Mouse (Mus musculus) lung, embryonic 14.5 days (tissue): ENCODE measurements around the gene Cenpf. TPM values are rescaled to one million over a fixed set of nuclear protein-coding genes. Genes with fewer than 3 reads are reported as not detected.
A peak's percentile ranks its signal among the peaks of the same experiment; 100 is the strongest.

Experiments
- ATAC-seq: fragments of 200-750 bp; cut with Nextera tagmentation; 2 replicates; pipeline ENCODE4 v1.8.0; 2017; ENCODE audit warnings: mild to moderate bottlenecking, moderate TSS enrichment, moderate library complexity; ENCODE audit not compliant: insufficient read depth
- DNase-seq: peaks from one replicate; pipeline ENCODE4 v3.0.0-alpha.2; 2015
- H3K27ac ChIP-seq: fragments of 300-500 bp; sonication (generic); 2 replicates; pipeline ENCODE4 v1.5.1; 2014; ENCODE audit warnings: low read depth, mild to moderate bottlenecking, moderate library complexity
- H3K27me3 ChIP-seq: fragments of 300-500 bp; sonication (generic); 2 replicates; pipeline ENCODE4 v1.6.1; 2014; ENCODE audit warnings: low read length, control low read depth; ENCODE audit not compliant: insufficient read depth
- H3K36me3 ChIP-seq: fragments of 300-500 bp; sonication (generic); 2 replicates; pipeline ENCODE4 v1.6.1; 2014; ENCODE audit warnings: control low read depth; ENCODE audit not compliant: insufficient read depth
- H3K4me1 ChIP-seq: fragments of 300-500 bp; sonication (generic); 2 replicates; pipeline ENCODE4 v1.6.1; 2014; ENCODE audit warnings: antibody characterized with exemption, control low read depth; ENCODE audit not compliant: insufficient read depth
- H3K4me2 ChIP-seq: fragments of 300-500 bp; sonication (generic); 2 replicates; pipeline ENCODE4 v1.6.1; 2014; ENCODE audit warnings: mild to moderate bottlenecking
- H3K4me3 ChIP-seq: fragments of 300-500 bp; sonication (generic); 2 replicates; pipeline ENCODE4 v1.5.1; 2014; ENCODE audit warnings: low read depth, low read length
- H3K9ac ChIP-seq: fragments of 300-500 bp; sonication (generic); 2 replicates; pipeline ENCODE4 v1.6.1; 2014
- H3K9me3 ChIP-seq: fragments of 300-500 bp; sonication (generic); 2 replicates; pipeline ENCODE4 v1.6.1; 2016; ENCODE audit warnings: low read depth, low read length, control low read depth
- CTCF ChIP-seq: IDR thresholded peaks from 2 replicates; pipeline ENCODE4 v1.5.1; 2016; ENCODE audit warnings: antibody characterized with exemption, low read depth
- WGBS: fragments of 180-500 bp; shearing (Covaris S2); extraction: QIAGEN DNeasy Blood & Tissue Kit; methylation state at CpG from one replicate; pipeline ENCODE4 v1.1.7; 2014; 5-methylcytosine and 5-hydroxymethylcytosine counted together
- polyA plus RNA-seq: library from polyadenylated mRNA; unstranded; fragments of >200 nt; fragmentation: Nextera tagmentation; extraction: Ambion mirVana; gene quantifications from 2 replicates; pipeline ENCODE4 v1.2.1, GENCODE M21; 2014

Gene Cenpf
- polyA plus RNA-seq, 1 experiment from 2014 or later = 103 TPM

DNA sequence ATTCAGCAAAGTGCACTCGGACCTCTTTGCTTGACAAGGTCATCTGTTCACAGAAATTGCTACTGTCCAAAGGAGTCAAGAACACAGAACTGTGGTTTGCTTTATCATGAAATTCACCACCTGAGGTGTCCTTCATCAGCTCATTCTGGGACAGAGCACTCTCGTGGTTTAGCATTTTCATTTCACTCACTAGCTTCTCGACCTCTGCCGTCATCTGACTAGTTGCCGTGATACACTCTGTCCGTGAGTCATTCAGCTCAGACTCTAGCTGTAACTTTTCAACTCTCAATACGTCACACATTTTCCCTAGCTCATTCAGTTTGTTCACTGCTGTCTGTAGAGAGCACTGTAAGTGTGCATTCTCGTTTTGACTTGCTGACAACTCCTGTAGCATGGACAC, 30.5 kb downstream of the Cenpf start:
- Histone ChIP-seq H3K9ac (no peak overlapping the region), H3K36me3 (peaks cover 75% of the 10 kb centered on the region), H3K9me3 (no peaks in the 10 kb centered on the region), H3K27ac (no peak overlapping the region), H3K27me3 (no peaks in the 10 kb centered on the region), H3K4me3 (no peak overlapping the region), H3K4me2 (no peak overlapping the region), H3K4me1 (no peaks in the 10 kb centered on the region)
- no peak for TF ChIP-seq CTCF
- 83% methylated on average over 8 of the region's 8 CpGs for WGBS
- no peak for DNase-seq
- ATAC-seq = no peak

DNA sequence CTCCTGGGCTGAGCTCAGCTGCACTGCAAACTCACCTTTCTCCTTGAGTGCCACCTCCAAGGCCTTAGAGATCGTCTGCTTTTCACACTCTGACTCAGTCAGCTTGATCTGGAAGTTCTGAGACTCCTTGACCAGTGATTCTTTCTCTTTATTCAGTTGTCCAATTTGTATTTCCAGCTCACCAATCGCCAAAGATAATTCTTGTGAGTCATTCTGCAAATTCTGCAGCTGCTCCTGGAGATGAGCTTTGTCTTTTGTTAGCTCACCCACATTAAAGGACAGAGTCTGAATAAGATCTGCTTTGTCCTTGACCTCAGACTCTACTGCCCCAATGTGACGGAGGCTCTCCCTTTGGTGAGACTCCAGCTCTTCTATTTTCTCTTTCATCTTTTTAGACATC, 34.1 kb downstream of the Cenpf start:
- no peak for TF ChIP-seq CTCF
- DNase-seq (no peak), ATAC-seq (no peak)
- WGBS = 83% methylated on average over 3 of the region's 3 CpGs
- H3K27me3 ChIP-seq = no peaks in the 10 kb centered on the region
- no peak overlapping the region for H3K9ac ChIP-seq
- peaks cover 86% of the 10 kb centered on the region for H3K36me3 ChIP-seq
- H3K4me2 ChIP-seq = no peak overlapping the region
- no peak overlapping the region for H3K27ac ChIP-seq
- no peaks in the 10 kb centered on the region for H3K4me1 ChIP-seq
- no peaks in the 10 kb centered on the region for H3K9me3 ChIP-seq
- H3K4me3 ChIP-seq = no peak overlapping the region

DNA sequence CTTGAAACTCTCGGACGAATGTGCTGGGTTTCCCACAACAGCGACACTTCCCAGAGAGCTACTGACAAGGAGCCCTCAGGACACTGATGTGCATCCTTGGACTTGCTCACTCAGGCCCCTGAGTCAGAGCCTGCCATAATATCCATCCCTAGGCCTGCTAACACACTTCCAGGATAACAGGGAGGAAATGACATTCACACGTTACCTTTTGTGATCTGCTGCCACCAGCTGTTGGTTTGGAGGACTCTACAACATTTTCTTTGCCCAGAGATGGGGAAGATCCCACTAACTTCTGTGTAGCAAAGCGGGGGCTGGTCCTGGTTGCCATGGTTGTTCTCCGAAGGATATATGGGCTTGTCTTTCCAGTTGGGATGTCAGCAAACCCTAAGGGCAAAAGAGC, 41.3 kb downstream of the Cenpf start:
- 84% methylated on average over 6 of the region's 6 CpGs for WGBS
- no peak overlapping the region for H3K4me3 ChIP-seq
- no peak overlapping the region for H3K9ac ChIP-seq
- H3K36me3 ChIP-seq = peaks cover 93% of the 10 kb centered on the region
- ATAC-seq (no peak), DNase-seq (peak; percentile 44)
- no peaks in the 10 kb centered on the region for H3K9me3 ChIP-seq
- TF ChIP-seq CTCF = peak; percentile 29; the same call in 1 of the 2 replicates
- no peak overlapping the region for H3K4me2 ChIP-seq
- H3K27me3 ChIP-seq = no peaks in the 10 kb centered on the region
- H3K27ac ChIP-seq = no peak overlapping the region
- H3K4me1 ChIP-seq = no peaks in the 10 kb centered on the region

DNA sequence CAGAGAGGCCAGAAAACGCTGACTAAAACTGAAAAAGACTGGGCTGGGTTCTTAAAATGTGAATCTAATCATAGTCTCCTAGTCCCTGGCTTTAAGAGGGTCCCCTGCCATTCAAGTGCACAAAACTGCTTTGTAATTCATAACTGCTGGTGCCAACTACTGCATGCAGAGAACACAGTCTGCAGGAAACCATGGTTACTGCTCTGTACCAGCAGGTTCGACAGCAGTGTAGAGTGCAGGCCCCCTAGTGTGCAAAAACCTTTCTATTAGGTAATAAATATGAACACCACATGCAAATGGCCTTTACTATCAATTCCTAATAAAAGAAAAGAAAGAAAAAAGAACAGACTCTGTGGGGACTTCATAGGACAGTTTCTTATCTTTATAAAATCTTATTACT, 42.5 kb downstream of the Cenpf start:
- no peak for DNase-seq

DNA sequence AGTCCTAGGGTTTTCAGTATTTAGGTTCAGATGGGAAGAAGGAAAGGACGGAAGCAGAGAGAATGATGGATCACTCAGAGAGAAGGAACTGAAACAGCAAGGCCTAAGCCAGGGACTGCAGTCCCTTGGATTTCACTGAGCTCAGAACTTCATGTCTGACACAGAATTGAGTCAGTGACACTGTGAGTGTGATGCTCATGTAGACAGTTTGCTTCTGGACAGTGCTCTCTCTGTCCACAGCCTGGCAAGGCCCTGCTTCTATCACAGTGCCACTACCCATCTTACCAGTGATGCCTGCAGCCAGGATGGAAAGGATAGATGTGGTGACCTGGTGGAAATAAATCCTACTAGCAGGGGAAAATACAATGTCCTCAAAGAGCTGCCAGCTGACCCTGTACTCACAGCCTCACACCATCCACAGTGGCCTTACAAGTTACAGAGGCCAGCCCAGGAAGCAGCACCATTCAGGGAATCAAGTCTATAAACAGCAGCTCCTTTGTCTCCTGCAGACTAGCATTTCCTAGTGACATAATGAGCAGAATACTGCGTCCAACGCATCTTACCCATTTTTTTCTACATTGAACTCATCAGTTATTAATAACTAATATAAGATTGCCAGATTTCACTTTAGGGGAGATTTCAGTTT, 43.1 kb downstream of the Cenpf start:
- no peak for DNase-seq
- TF ChIP-seq CTCF = no peak
- WGBS = 88% methylated on average over 3 of the region's 3 CpGs
- H3K4me1 ChIP-seq = no peaks in the 10 kb centered on the region
- H3K36me3 ChIP-seq = peaks cover 89% of the 10 kb centered on the region
- H3K9me3 ChIP-seq = no peaks in the 10 kb centered on the region
- ATAC-seq = no peak
- H3K4me3 ChIP-seq = no peak overlapping the region
- no peak overlapping the region for H3K4me2 ChIP-seq
- H3K27me3 ChIP-seq = no peaks in the 10 kb centered on the region
- H3K27ac ChIP-seq = no peak overlapping the region
- H3K9ac ChIP-seq = no peak overlapping the region

More for the DNA sequence above, 42.5 kb downstream of the Cenpf start:
- 80% methylated on average over 2 of the region's 2 CpGs for WGBS
- no peaks in the 10 kb centered on the region for H3K27me3 ChIP-seq
- ATAC-seq = no peak
- no peaks in the 10 kb centered on the region for H3K4me1 ChIP-seq
- H3K36me3 ChIP-seq = peaks cover 93% of the 10 kb centered on the region
- no peak overlapping the region for H3K9ac ChIP-seq
- H3K4me3 ChIP-seq = no peak overlapping the region
- H3K9me3 ChIP-seq = no peaks in the 10 kb centered on the region
- no peak for TF ChIP-seq CTCF
- H3K4me2 ChIP-seq = no peak overlapping the region
- no peak overlapping the region for H3K27ac ChIP-seq

DNA sequence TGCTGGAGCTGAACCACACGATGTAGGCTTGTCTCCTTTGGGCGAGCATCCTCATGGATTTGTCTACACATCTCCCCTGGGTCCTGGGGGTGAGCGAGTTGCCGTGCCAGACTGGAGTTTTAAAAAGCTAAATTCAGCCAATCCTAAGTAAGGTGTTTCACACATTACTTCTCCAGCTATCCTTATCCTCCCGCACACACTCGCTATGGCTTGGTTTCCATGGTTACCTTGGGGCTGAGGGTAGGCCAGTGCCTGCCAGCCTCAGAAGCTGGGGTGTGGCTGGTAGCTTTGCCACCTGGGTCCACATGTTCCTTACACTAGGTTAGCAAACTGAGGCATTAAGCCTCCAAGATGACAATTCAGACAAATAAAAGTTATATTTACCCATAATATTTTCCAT, 48.3 kb downstream of the Cenpf start:
- WGBS = 73% methylated on average over 6 of the region's 6 CpGs
- no peak overlapping the region for H3K9ac ChIP-seq
- no peak for TF ChIP-seq CTCF

DNA sequence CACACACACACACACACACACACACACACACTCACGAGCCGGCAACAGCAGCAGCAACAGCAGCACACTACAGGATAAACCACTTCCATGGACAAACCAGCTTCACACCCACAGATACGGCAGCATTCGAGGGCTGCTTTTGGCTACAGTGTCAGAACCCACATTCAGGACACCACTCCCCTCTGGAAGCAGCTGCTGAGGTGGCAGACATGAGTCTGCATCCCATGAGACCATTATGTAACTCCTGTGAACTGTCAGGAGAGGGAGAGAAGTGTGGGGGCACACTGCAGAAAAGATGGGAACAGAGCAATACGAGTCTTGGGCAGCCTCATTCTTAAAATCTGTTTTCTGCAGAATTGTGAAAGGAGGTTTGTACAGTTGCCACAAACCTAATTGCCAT, 54.1 kb downstream of the Cenpf start:
- Histone ChIP-seq H3K9me3 (no peaks in the 10 kb centered on the region), H3K27ac (no peak overlapping the region), H3K9ac (no peak overlapping the region), H3K4me1 (no peaks in the 10 kb centered on the region), H3K36me3 (no peaks in the 10 kb centered on the region), H3K4me2 (no peak overlapping the region), H3K4me3 (no peak overlapping the region), H3K27me3 (no peaks in the 10 kb centered on the region)
- no peak for DNase-seq
- 54% methylated on average over 5 of the region's 5 CpGs for WGBS
- no peak for TF ChIP-seq CTCF
- ATAC-seq = no peak

More for the DNA sequence above, 48.3 kb downstream of the Cenpf start:
- Histone ChIP-seq H3K36me3 (peaks cover 41% of the 10 kb centered on the region), H3K9me3 (no peaks in the 10 kb centered on the region), H3K27ac (no peak overlapping the region), H3K4me2 (no peak overlapping the region), H3K4me3 (no peak overlapping the region), H3K27me3 (no peaks in the 10 kb centered on the region), H3K4me1 (no peaks in the 10 kb centered on the region)
- ATAC-seq = no peak
- DNase-seq = no peak
